Mouse (Mus musculus): ENCODE data around the gene Gm43738.

Gm43738 gene

DNA sequence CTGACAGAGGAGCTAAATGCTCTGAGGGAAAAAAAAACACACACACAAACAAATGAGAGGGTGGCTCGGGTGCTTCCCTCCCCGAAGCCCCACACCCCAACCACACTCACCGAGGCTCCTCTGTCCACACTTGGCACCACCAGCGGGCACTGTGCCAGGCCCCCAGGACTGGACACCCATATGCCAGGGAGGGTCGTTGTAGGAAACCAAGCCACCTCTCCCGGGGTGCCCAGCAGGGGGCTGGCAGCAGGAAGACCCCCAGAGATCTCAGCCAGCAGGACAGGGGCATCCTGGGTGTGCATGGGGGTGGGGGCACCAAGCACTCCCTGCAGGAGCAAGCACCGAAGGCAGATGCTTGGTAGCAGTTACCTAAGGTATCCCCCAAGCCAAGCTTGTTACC is at the start of gene Gm43738:
Gm43738 (minus strand) TSS at position 289 of the 400 bp plus-strand sequence.
- DNase-seq (ENCODE audit: low spot score in 2 of 2): peak; percentile 63 to 64

DNA sequence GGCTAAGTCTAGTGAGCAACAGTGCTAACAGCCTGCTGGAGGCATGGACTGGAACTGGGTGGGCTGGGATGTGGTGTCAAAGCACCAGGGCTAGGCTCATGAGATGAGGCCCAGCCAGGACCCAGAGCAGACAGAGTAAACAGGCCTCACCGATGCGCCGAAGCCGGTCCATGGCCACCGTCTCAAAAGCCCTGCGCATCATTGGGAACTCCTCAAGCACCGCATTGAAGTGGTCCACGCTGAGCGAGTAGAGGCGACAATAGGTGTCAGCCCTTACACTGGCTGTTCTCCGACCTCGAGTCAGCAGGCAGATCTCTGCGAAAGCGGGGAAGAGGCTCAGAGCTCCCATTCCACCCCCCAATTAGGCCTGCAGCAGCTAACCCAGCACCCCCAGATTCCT is 47.7 kb upstream of the Gm43738 start:
- no peak for DNase-seq (ENCODE audit: low spot score in 2 of 2)

DNA sequence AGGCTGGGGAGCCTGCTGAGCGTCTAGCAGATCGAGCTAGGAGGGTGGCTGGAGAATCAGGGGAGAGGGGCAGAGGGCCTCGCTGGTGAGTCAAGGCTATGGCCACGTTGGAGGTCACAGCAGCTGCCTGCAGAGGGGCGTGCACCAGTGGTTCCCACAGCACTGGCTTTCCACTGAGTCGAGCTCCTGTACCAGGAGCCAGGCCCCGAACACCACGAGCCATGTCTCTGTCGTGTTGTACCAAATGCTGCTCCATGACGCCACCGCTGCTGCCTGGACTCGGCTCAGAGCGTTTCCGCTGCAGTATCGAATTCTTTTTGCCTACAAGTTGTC is 47.0 kb upstream of the Gm43738 start:
- no peak for DNase-seq (ENCODE audit: low spot score in 2 of 2)

DNA sequence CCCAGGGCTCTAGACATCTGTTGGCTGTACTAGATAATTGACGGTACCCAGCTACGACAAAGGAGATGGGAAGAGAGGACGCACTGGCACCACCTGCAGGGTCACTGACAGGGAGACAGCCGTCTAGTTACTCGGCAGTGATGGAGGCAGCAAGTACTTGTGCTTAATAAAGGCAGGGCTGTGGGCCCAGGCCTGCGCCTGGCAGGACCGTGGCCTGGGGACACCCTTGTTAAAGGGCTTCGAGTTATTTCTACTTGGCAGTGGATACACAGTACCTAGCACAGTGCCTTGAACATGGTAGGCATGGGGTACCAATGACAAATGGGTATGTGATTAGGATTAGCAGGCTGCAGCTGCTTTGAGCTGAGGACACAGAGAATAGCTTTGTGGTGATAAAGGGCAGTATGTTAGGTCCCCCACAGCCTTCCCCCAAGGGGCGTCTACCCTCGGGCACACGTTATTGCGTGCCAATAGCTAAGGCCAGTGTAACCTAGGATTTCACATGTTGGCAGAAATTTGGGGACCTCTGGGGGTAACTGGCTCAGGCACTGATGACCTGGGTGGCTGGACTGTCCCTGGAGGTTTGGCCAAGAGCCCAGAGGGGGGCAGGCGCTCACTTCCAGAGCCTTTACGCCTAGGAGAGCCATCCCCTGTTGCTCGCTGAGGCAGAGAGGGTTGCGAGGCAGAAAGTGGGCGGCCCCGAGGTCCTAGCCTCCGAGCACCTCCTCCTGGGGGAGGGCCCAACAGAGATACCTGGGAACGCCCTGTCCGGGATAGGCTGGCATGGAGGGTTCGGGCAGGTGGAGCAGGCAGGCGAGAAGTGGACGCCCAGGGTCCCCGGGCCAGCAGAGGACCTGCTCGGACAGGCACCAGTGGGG is 46.4 kb upstream of the Gm43738 start:
- no peak for DNase-seq (ENCODE audit: low spot score in 2 of 2)

- DNase-seq (ENCODE audit: low spot score in 2 of 2): no peak
Observed at GRCm38 (mm10) chr3:89145566-89145965, 44.7 kb upstream of the Gm43738 start.

DNA sequence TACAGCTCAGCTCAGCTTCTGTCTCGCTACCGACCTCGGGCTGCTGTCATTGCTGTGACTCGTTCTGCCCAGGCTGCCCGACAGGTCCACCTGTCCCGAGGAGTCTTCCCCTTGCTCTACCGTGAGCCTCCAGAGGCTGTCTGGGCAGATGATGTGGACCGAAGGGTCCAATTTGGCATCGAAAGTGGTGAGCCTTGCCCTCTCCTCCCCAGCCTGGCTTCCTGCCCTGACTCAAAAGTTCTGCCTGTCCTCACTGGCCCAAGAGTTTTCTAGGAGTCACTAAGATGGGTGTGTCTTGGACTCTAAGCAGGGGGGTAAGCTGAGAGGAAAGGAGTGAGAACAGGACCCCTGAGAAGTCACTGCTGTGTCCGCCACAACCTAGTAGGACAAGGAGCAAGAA is 43.9 kb upstream of the Gm43738 start:
- DNase-seq (ENCODE audit: low spot score in 2 of 2): no peak

DNA sequence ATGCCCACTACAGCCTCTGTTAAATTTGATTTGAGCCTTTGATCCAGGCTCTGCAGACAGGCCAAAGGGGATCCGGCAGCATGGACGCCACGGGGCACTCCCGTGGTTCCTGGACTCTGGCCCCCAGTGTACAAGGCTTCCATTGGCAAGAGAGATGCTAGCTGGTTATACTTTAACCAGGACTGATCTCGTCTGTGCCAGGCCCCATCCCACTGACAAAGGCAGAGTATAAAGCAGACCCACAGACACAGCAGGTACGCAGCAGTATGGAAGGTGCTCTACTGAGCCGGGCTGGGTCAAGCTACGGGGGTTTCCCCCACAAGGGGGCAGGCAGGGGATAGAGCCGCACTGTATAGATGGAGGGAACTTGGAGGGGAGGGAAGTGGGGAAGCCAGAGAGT is 35.5 kb upstream of the Gm43738 start:
- no peak for DNase-seq (ENCODE audit: low spot score in 2 of 2)

GRCm38 (mm10) chr3:89135958-89136357 is 35.1 kb upstream of the Gm43738 start, which contains the start of gene Pklr:
Gene Pklr, plus strand, starts transcription at chr3:89136142.
- DNase-seq (ENCODE audit: low spot score in 2 of 2): no peak

DNA sequence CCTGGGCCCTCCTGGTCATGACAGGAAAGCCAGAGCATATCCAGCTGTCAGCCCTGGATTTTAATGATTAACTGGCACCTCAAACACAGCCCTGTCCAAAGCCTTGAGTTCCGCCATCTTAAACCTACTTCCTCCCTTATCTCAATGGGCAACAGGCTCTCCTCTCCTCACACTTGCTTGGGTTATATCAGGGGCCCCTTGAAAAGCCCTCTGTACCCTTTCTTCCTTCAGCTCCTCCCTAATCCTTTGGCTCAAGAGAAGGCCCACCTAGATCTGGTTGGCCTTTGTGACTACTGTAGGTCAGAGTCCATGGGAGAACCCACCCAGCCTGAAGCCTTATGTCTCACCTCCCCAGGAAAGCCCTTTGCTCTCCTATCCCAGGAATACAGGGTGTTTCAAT is 32.9 kb upstream of the Gm43738 start:
- DNase-seq (ENCODE audit: low spot score in 2 of 2): no peak

GRCm38 (mm10) chr3:89133063-89133450 is 32.2 kb upstream of the Gm43738 start:
- DNase-seq (ENCODE audit: low spot score in 2 of 2): no peak

DNA sequence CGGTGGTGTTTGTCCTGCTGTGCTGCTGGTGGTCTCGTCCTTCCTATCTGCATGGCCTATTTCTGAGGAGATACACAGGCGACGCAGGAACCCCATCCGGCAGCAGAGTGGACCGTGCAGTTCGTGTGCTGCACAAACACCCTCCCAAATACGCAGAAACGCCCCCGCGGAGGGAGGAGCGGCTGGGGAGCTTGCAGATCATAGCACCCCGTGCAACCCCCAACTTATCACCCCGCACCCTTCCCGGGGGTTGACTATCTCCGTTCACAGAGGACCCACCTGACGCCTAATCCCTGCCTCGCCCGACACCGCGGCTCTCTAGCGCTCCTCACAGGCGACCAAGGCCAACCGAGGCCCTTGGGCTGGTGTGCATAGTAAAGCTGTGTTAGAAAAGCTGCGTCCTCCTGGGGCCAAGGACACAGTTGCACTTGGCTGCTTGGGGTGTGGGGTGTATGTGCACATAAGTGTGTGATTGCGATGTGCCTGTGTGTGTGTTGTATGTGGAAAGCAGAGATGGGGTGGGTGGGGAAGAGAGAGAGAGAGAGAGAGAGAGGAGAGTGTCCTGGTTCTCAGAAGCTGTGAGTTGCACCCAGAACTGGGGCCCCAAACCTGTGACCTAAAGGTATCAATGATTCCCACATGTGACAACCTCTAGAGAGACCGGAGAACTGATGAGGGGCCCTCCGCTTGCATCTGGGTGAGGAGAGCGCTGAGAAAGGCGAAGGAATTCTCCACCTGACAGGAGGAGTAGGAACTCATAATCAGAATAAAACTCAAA is 31.6 kb upstream of the Gm43738 start:
- DNase-seq (ENCODE audit: low spot score in 2 of 2): peak; percentile 54 to 56

DNA sequence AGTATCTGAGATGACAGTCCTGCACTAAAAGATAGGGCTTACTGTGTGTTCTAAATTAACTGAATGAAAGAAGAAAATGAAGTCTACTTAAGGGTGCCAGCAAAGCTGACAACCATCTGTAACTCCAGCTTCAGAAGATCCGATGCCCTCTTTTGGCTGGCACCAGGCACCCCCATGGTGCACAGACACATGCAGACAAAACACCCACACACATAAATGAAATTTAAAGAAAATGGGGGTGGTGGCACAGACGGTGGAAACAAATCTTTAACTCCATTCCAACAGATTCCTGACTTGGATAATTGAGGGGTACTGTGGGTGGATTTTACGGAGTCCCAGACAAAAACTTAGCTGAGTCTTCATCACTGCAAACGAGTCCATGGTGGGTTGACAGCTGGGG is 30.9 kb upstream of the Gm43738 start:
- DNase-seq (ENCODE audit: low spot score in 2 of 2): peak; percentile 71 to 86

GRCm38 (mm10) chr3:89129908-89130307 is 29.0 kb upstream of the Gm43738 start:
- DNase-seq (ENCODE audit: low spot score in 2 of 2): no peak

DNA sequence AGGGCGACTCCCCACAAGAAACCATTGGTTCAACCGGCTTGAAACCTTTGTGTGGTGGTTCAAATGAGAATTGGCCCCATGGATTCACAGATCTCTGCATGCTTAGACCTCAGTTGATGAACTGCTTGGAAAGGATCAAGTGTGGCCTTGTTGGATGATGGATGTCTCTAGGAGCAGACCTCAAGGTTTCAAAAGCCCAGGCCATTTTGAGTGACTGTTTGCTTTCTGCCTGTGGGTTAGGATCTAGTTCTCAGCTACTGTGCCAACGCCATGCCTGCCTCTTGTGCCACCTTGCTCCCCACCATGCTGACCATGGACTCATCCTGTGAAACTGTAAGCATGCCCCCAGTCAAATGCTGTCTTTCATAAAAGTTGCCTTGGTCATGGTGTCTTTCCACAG is 25.1 kb upstream of the Gm43738 start:
- no peak for DNase-seq (ENCODE audit: low spot score in 2 of 2)

DNA sequence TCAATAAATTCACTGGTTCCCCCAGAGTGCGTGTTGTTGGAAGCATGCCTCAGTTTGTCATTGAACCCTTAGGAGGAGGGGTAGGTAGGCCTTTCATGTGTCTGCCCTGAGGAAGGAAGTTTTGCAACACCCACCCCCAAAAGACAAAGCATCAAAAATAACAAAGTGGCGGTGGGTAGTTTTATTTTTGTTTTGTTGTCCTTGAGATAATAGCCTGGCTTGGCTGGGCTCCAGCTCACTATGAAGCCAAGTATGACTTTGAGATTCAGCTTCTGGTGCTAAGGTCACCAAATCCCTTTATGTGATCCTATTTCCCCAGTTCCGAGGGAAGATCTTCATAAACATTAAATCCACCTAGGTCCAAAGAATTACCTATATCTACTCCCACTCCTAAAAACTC is 23.3 kb upstream of the Gm43738 start:
- no peak for DNase-seq (ENCODE audit: low spot score in 2 of 2)

DNA sequence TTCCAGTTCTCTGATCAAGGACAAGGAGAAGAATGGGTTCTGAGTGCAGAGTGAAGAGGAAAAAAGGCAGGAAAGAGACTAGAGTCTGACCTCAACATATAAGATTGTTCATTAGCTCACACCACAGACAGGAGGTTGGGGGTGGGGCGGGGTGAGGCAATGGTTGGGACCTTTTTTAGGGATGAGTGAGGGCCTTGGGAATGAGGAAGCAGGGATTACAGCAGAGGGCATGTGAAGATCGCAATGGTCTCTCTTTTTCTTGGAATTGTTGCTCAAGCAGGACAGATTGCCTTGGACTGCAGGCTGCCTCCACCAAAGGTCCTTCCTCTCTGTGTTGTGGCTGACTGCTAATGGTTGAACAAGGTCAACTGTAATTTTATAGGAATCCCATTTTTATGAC is 22.4 kb upstream of the Gm43738 start:
- DNase-seq (ENCODE audit: low spot score in 2 of 2): no peak

GRCm38 (mm10) chr3:89115522-89115921 is 14.6 kb upstream of the Gm43738 start:
- no peak for DNase-seq (ENCODE audit: low spot score in 2 of 2)

- DNase-seq (ENCODE audit: low spot score in 2 of 2): no peak
Observed at GRCm38 (mm10) chr3:89113058-89113457, 12.2 kb upstream of the Gm43738 start.

- no peak for DNase-seq (ENCODE audit: low spot score in 2 of 2)
Observed at GRCm38 (mm10) chr3:89108146-89108545, 7.2 kb upstream of the Gm43738 start.

DNA sequence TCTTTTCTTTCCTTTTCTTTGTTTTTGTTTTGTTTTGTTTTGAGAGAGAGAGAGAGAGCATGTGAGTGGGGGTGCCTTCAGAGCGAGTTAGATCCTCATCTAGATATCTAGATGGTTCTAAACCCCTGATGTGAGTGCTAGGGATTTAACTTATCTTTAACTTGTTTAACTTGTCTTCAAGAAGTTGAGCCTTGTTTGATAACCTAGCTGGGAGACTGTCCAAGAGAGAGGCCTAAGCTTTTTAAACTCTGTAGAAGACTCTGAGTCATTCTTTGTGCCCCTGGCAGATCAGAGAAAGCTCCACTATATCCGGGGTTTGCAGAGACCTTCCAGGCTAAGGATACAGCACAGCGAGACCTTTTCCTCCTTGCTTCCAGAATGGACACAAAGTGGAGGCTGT is 6.6 kb upstream of the Gm43738 start:
- DNase-seq (ENCODE audit: low spot score in 2 of 2): no peak

DNA sequence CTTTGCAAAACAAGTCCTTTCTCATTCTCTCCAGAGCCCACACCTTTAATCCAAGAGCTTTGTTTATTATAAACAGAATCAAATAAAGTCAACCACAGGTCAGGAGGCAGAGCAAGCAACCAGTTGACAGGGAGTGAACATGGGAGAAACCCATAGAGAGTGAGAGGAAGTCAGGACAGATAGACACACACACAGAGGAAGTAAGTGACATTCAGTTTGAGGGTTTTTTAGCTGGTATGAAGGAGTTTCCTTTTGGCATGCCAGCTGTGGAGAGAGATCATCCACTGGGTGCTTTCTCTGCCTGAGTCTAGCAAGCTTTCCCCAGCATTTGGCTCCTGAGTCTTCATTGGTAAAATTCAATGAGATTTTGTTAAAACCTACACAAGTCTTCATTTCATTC is 6.0 kb upstream of the Gm43738 start:
- no peak for DNase-seq (ENCODE audit: low spot score in 2 of 2)

DNA sequence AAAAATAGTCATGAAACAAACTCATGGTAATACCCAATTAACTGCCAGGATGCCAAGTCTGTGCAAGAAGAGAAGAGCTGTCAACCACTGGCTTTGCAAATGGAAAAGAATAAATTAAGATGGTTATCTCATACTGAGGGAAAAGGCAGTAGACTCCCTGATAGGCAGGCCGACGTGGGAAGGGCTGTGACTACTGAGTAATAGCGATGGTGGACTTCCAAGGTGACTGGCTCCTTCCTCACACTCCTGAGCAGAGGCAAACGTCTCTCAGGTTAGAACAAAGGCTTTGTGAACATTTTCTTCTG is 2.3 kb upstream of the Gm43738 start:
- no peak for DNase-seq (ENCODE audit: low spot score in 2 of 2)

Measured in right cerebral cortex, postnatal 10 days (tissue).